Mouse (Mus musculus) midbrain, embryonic 14.5 days (tissue): ENCODE measurements around the gene Ift81. TPM values are rescaled to one million over a fixed set of nuclear protein-coding genes. Genes with fewer than 3 reads are reported as not detected.

Experiments
- ATAC-seq: fragments of 200-750 bp; cut with Nextera tagmentation; 2 replicates; pipeline ENCODE4 v1.8.0; 2017; ENCODE audit warnings: moderate number of reproducible peaks, moderate library complexity; ENCODE audit not compliant: low FRiP score, low TSS enrichment
- DNase-seq: peaks from one replicate; pipeline ENCODE4 v3.0.0-alpha.2; 2015
- H3K27ac ChIP-seq: fragments of 300-500 bp; sonication (generic); replicated peaks from 2 replicates; pipeline ENCODE4 v1.5.1; 2014; ENCODE audit warnings: mild to moderate bottlenecking, low read depth, low read length, moderate library complexity
- H3K27me3 ChIP-seq: fragments of 300-500 bp; sonication (generic); 2 replicates; pipeline ENCODE4 v1.6.1; 2014; ENCODE audit warnings: low read length, control low read depth, mixed read lengths; ENCODE audit not compliant: control insufficient read depth, insufficient read depth
- H3K36me3 ChIP-seq: fragments of 300-500 bp; sonication (generic); 2 replicates; pipeline ENCODE4 v1.6.1; 2014; ENCODE audit warnings: low read length, control low read depth; ENCODE audit not compliant: control insufficient read depth, insufficient read depth
- H3K4me1 ChIP-seq: fragments of 300-500 bp; sonication (generic); 2 replicates; pipeline ENCODE4 v1.6.1; 2014; ENCODE audit warnings: mild to moderate bottlenecking, antibody characterized with exemption, low read length, control low read depth; ENCODE audit not compliant: control insufficient read depth, insufficient read depth
- H3K4me2 ChIP-seq: fragments of 300-500 bp; sonication (generic); 2 replicates; pipeline ENCODE4 v1.6.1; 2014; ENCODE audit warnings: mild to moderate bottlenecking, low read length, moderate library complexity
- H3K4me3 ChIP-seq: fragments of 300-500 bp; sonication (generic); replicated peaks from 2 replicates; pipeline ENCODE4 v1.5.1; 2014; ENCODE audit warnings: low read depth, low read length
- H3K9ac ChIP-seq: fragments of 300-500 bp; sonication (generic); replicated peaks from 2 replicates; pipeline ENCODE4 v1.6.1; 2014; ENCODE audit warnings: mild to moderate bottlenecking, low read length, moderate library complexity
- H3K9me3 ChIP-seq: fragments of 300-500 bp; sonication (generic); 2 replicates; pipeline ENCODE4 v1.6.1; 2016; ENCODE audit warnings: low read length, control low read depth, mixed read lengths; ENCODE audit not compliant: control insufficient read depth
- WGBS: fragments of 180-500 bp; shearing (Covaris S2); extraction: QIAGEN DNeasy Blood & Tissue Kit; methylation state at CpG from one replicate; pipeline ENCODE4 v1.1.7; 2014; 5-methylcytosine and 5-hydroxymethylcytosine counted together
- polyA plus RNA-seq: library from polyadenylated mRNA; unstranded; fragments of >200 nt; fragmentation: Nextera tagmentation; extraction: Ambion mirVana; gene quantifications from 2 replicates; pipeline ENCODE4 v1.2.1, GENCODE M21; 2014

Gene Ift81
- polyA plus RNA-seq, 1 experiment from 2014 or later: 64.4 TPM

DNA sequence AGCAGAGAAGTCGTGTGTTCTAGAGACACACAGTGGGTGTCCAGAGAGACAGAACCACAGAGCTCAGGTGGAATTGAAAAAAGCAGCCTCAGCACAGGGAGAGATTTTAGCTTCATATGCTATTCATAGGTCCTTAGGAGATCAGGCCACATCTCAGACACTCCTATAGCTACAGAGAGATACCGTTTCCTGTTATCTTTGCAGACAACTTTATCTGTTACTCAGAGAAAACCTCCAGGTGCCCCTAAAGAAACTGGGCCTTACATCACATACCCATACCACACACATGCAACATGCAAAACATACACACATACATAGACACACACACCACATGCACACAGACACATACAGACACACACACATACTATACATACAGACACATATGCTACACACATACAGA lies 24.0 kb upstream of the Ift81 start:
- Histone ChIP-seq H3K36me3 (no peaks in the 10 kb centered on the region), H3K4me2 (no peak overlapping the region), H3K4me3 (no peak overlapping the region), H3K27me3 (no peaks in the 10 kb centered on the region), H3K27ac (no peak overlapping the region), H3K9me3 (no peaks in the 10 kb centered on the region), H3K4me1 (no peaks in the 10 kb centered on the region), H3K9ac (no peak overlapping the region)
- no peak for ATAC-seq
- no peak for DNase-seq
- WGBS: 85% methylated on average over 2 of the region's 2 CpGs

DNA sequence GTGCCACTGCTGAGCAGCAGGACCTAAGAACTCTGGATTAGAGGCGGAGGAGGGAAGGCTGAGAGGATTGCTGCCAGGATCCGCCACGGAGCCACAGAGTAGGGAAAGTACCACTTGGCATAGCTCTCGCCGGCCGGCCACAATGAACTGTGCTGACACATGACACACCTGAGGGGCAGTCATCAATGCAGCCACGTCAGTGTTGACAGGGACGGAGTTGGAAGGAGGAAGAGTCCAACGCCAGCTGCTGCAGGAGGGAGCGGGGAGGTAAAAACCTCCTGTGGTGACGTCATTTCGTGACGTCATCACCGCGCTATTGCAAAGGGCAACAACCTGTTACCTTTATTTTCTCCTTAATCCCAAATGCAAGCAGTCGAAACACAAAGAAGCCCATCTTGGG lies 22.6 kb upstream of the Ift81 start:
- 34% methylated on average over 16 of the region's 16 CpGs for WGBS
- ATAC-seq (no peak), DNase-seq (peak; percentile 52)
- Histone ChIP-seq H3K4me1 (no peaks in the 10 kb centered on the region), H3K36me3 (no peaks in the 10 kb centered on the region), H3K4me2 (peak overlapping the region; percentile 47), H3K4me3 (peak overlapping the region; percentile 14; the same call in 1 of the 2 replicates), H3K9ac (no peak overlapping the region), H3K27ac (no peak overlapping the region), H3K9me3 (no peaks in the 10 kb centered on the region), H3K27me3 (no peaks in the 10 kb centered on the region)

- DNase-seq: no peak
- 70% methylated on average over 9 of the region's 9 CpGs for WGBS
These were observed 22.0 kb upstream of the Ift81 start for GRCm38 (mm10) chr5:122636308-122636707.

DNA sequence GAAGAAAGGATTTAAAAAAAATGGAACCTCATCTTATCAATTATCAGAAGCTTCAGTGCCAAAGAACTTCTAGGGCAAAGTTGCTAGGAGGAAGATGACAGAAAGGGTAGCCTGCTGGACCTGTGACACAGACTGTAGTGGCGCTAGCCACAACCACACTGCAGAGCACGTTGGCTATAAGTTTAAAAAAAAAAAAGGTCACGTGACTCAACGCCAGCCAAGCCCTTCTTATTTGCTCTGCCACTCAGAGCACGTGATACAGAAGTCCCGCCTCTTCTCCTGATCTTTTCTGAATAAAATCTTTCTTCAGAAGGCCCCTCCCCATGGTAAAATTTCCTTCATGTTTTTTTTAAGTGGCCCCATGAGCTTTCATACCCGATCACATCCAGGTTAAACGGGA lies 20.9 kb upstream of the Ift81 start:
- Histone ChIP-seq H3K36me3 (no peaks in the 10 kb centered on the region), H3K9ac (no peak overlapping the region), H3K4me3 (no peak overlapping the region), H3K27me3 (no peaks in the 10 kb centered on the region), H3K9me3 (no peaks in the 10 kb centered on the region), H3K27ac (no peak overlapping the region), H3K4me1 (no peaks in the 10 kb centered on the region), H3K4me2 (no peak overlapping the region)
- DNase-seq: no peak
- 86% methylated on average over 8 of the region's 8 CpGs for WGBS
- no peak for ATAC-seq

More at GRCm38 (mm10) chr5:122636308-122636707, 22.0 kb upstream of the Ift81 start:
- ATAC-seq: no peak
- no peak overlapping the region for H3K4me2 ChIP-seq
- H3K36me3 ChIP-seq: no peaks in the 10 kb centered on the region
- H3K9me3 ChIP-seq: no peaks in the 10 kb centered on the region
- H3K9ac ChIP-seq: no peak overlapping the region
- H3K4me1 ChIP-seq: no peaks in the 10 kb centered on the region
- no peak overlapping the region for H3K4me3 ChIP-seq
- H3K27me3 ChIP-seq: no peaks in the 10 kb centered on the region
- no peak overlapping the region for H3K27ac ChIP-seq

DNA sequence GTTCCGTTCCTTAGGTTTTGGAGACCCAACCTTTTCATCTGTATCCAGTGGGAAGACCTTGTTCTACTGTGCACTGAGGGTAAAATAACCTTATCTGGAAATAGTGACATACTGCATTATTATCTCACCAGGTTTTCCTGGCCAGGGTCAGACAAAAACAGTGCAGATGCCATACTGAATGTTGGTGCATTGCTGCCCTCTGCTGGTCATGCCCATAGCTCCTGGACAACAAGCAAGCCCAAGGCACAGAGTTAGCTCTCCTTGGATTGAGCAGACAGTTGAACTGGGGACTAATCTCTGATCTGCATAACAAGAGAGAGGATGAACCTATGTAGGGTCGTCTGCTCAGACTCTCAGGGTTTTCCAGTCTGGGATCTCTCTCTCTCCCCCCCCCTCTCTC lies 12.9 kb upstream of the Ift81 start:
- Histone ChIP-seq H3K9me3 (no peaks in the 10 kb centered on the region), H3K4me2 (no peak overlapping the region), H3K4me3 (no peak overlapping the region), H3K27ac (no peak overlapping the region), H3K4me1 (no peaks in the 10 kb centered on the region), H3K9ac (no peak overlapping the region), H3K27me3 (no peaks in the 10 kb centered on the region), H3K36me3 (no peaks in the 10 kb centered on the region)
- ATAC-seq (peak; percentile 58; the same call in 1 of the 2 replicates), DNase-seq (peak; percentile 94)
- 40% methylated on average over 2 of the region's 2 CpGs for WGBS

DNA sequence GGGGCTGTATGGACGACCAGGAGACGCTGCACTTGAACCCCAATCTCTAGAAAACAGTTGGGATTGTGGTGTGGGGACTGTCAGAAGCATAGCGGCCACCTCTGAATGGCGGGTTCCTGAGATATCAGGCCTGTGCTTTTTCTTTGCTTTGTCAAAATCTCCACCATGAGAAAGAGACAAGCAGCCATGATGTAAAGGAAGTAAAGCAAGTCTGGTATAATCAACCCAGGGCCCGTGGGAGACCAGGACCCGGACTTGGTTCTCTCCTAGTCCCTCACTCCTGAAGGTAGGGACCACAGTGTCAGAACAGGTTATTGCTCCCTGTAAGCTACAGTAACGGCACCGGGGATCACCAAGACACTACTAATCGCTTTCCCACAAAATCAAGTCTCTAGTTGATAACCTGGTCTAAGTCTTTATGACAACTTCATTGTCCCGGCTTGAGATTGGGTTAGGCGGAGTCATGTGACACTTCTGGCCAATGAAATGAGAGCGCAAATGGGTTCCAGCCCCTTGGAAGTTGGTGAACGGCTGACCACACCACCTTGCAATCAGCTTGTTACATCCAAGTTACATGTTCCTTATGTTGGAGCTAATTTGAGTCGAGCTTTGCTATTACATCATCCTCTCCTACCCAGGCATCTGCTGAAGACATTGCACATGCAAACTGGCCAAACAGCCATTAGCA lies 11.4 kb upstream of the Ift81 start:
- Histone ChIP-seq H3K9ac (no peak overlapping the region), H3K9me3 (no peaks in the 10 kb centered on the region), H3K27me3 (no peaks in the 10 kb centered on the region), H3K36me3 (no peaks in the 10 kb centered on the region), H3K4me1 (0 out of 2 replicates have a peak, but pooled peaks cover 4% of the 10 kb centered on the region), H3K27ac (no peak overlapping the region), H3K4me2 (no peak overlapping the region), H3K4me3 (no peak overlapping the region)
- ATAC-seq (no peak), DNase-seq (no peak)
- WGBS: 87% methylated on average over 14 of the region's 14 CpGs

DNA sequence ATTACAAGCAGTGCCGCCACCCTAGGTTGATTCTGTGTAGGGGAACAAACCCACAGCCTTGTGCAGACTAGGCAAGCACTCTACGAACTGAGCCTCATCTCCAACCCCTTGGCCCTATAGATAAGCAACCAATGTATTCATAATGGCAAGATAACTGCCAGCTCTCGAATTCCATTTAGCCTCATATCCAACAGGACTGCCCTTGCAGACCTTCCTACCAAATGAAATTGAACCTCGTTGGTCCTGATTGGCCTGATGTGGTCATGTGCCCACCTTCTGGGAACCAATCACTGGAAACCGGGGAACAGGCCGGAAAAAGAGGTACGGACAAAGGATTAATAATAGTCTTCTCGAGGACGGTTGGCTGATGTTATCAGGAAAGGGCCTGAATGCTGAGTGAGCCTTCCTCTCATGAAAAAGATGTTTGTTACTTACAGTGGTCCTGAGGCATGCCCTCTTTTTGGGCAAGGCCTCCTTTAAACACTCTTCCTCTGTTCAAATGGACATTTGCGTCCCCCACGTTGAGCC lies 10.7 kb upstream of the Ift81 start:
- 88% methylated on average over 11 of the region's 11 CpGs for WGBS
- no peak overlapping the region for H3K27ac ChIP-seq
- H3K36me3 ChIP-seq: no peaks in the 10 kb centered on the region
- no peak overlapping the region for H3K9ac ChIP-seq
- no peaks in the 10 kb centered on the region for H3K9me3 ChIP-seq
- DNase-seq (no peak), ATAC-seq (no peak)
- H3K4me1 ChIP-seq: 0 out of 2 replicates have a peak, but pooled peaks cover 4% of the 10 kb centered on the region
- H3K4me2 ChIP-seq: no peak overlapping the region
- no peak overlapping the region for H3K4me3 ChIP-seq
- no peaks in the 10 kb centered on the region for H3K27me3 ChIP-seq

DNA sequence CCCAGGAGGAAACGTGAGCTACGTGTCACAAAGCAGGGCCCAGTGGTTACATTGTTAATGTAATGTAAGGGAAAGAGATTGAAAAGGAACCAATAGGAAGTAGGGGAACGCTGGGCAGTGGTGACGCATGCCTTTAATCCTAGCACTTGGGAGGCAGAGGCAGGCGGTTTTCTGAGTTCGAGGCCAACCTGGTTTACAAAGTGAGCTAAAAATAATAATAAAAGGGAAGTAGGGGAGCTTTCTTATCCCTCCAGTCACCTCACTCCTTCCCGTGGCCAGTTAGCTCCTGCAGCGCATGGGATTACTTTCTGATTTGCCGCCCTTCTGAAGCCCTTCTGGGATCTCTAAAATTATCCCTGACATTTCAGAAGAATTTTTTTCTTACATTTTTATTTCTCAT lies 9.5 kb upstream of the Ift81 start:
- H3K9ac ChIP-seq: no peak overlapping the region
- no peak overlapping the region for H3K27ac ChIP-seq
- no peaks in the 10 kb centered on the region for H3K27me3 ChIP-seq
- H3K4me2 ChIP-seq: no peak overlapping the region
- ATAC-seq: no peak
- WGBS: 78% methylated on average over 9 of the region's 9 CpGs
- 0 out of 2 replicates have a peak, but pooled peaks cover 4% of the 10 kb centered on the region for H3K4me1 ChIP-seq
- H3K9me3 ChIP-seq: no peaks in the 10 kb centered on the region
- H3K36me3 ChIP-seq: no peaks in the 10 kb centered on the region
- DNase-seq: no peak
- H3K4me3 ChIP-seq: no peak overlapping the region

DNA sequence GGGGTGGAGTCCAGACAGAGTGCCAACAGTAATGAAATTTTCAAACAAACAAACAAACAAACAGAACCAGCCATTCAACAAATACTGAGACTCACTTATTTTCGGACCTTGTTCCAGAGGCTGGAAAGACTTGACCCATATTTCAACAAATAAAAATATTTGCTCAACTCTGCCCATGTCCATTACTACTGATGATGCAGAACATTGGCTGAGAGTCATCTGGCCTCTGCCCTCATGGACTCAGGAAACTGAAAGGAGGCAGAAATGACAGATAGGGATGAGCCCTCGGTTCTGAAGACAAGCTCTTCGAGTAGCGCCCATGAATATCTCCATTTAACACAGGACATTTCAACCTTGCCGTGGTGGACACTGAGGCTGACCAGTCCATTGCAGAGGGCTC lies 8.2 kb upstream of the Ift81 start:
- no peaks in the 10 kb centered on the region for H3K9me3 ChIP-seq
- no peaks in the 10 kb centered on the region for H3K27me3 ChIP-seq
- no peak overlapping the region for H3K27ac ChIP-seq
- no peak overlapping the region for H3K9ac ChIP-seq
- H3K4me1 ChIP-seq: 0 out of 2 replicates have a peak, but pooled peaks cover 4% of the 10 kb centered on the region
- 92% methylated on average over 5 of the region's 5 CpGs for WGBS
- H3K4me3 ChIP-seq: no peak overlapping the region
- no peaks in the 10 kb centered on the region for H3K36me3 ChIP-seq
- ATAC-seq (no peak), DNase-seq (no peak)
- no peak overlapping the region for H3K4me2 ChIP-seq
